Mouse (Mus musculus): ENCODE data around the gene 1810049J17Rik. TPM values are rescaled to one million over a fixed set of nuclear protein-coding genes. Genes with fewer than 3 reads are reported as not detected.

The 1810049J17Rik gene
- polyA plus RNA-seq, 1 experiment from 2014 or later = not detected

DNA sequence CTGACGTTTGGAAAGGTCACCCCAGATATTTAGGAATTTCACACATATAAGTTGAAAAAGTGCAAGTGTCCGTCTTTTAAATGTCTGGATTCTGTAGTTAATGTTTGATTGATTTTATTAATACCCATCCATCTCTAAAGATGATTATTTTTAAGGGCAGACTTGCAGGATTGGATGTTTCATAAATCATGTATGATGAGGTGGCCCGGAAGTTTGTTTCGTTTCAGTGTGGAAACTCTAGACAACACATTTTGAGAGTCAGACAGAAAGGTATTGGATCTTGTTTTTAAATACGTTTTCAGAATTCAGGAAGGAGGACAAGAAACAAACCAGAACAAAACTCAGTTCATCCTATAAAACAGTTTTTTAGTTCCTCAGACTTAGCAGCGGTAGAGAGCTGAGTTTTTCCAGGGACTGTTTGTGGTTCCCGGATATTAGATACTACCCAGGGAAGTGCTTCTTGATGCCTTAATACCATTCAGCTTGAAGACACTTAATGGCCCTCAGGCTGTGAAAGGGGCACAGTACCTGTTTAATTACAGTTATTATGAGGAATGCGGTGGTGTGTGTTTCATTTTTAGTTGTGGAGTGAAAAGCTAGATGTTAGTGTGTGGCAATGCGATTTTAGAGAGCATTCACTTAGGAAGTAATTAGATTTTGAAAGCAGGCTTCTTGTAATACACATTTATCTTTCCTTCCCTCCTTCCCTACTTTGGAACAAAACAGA, 1.1 kb upstream of the 1810049J17Rik start:
- Histone ChIP-seq H3K4me1 (ENCODE audit: control insufficient read depth, insufficient read depth, low read length) (no peaks in the 10 kb centered on the region), H3K9me3 (replicated peaks; ENCODE audit: control insufficient read depth, low read length) (no peaks in the 10 kb centered on the region), H3K27me3 (ENCODE audit: control insufficient read depth, insufficient read depth, low read length) (0 out of 2 replicates have a peak, but pooled peaks cover 3% of the 10 kb centered on the region), H3K4me3 (ENCODE audit: low read depth, low read length) (peak overlapping the region; percentile 99), H3K4me2 (ENCODE audit: low read depth, low read length) (peak overlapping the region; percentile 69), H3K36me3 (replicated peaks; ENCODE audit: control insufficient read depth, insufficient read depth, low read depth, low read length) (no peaks in the 10 kb centered on the region; the same call in 1 of the 2 replicates), H3K9ac (replicated peaks; ENCODE audit: low read length) (peak overlapping the region; percentile 96), H3K27ac (replicated peaks; ENCODE audit: low read depth, low read length) (no peak overlapping the region)
- WGBS = 14% methylated on average over 9 of the region's 9 CpGs
- DNase-seq (ENCODE audit: low spot score) (peak; percentile 36), ATAC-seq (replicated peaks; ENCODE audit: insufficient number of reproducible peaks, low FRiP score, low TSS enrichment, low read depth) (no peak)

DNA sequence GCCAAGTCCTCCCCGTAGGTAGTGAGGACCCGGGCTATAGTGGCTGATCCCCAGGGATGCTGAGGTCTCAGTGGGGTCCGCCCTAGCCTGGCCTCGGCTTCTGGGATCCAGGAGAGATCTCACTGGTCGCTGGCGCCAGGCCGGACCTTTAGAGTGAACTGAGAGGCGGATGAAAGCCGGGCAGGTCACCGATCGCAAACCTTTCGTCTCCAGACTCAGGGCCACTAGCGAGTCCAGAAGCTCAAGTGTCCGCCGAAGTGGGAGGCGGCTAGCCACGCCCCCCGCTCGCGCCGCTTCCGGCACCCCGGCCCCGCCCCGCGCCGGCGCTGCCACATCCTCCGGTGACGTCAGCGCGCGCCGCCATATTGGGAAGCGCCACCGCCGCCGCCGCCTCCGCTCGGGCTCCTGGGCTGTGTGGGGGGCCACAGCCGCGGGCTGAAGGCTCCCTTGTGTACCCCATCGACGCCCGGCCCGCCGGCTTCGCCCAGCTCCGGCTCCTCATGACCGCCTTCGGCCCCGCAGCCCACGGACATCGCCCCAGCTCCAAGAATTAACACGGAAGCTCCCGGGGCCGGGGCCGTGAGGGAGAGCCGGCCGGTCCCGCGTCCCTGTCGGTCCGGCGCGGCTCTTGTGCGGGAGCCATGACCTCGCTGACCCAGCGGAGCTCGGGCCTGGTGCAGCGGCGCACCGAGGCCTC, 460 bp downstream of the 1810049J17Rik start, which contains the start of gene Golph3:
Golph3 (plus strand) TSS at position 360 of the 697 bp plus-strand sequence.
- H3K27me3 ChIP-seq (ENCODE audit: control insufficient read depth, insufficient read depth, low read length) = 0 out of 2 replicates have a peak, but pooled peaks cover 3% of the 10 kb centered on the region
- H3K4me2 ChIP-seq (ENCODE audit: low read depth, low read length) = peak within 1 kb of the TSS; percentile 69
- H3K4me3 ChIP-seq (ENCODE audit: low read depth, low read length) = peak within 1 kb of the TSS; percentile 99
- WGBS = under 1% methylated on average over 62 of the region's 74 CpGs
- no peaks in the 10 kb centered on the region for H3K4me1 ChIP-seq (ENCODE audit: control insufficient read depth, insufficient read depth, low read length)
- peak within 1 kb of the TSS; percentile 76 for H3K27ac ChIP-seq (replicated peaks; ENCODE audit: low read depth, low read length)
- peak within 1 kb of the TSS; percentile 96 for H3K9ac ChIP-seq (replicated peaks; ENCODE audit: low read length)
- H3K36me3 ChIP-seq (replicated peaks; ENCODE audit: control insufficient read depth, insufficient read depth, low read depth, low read length) = no peaks in the 10 kb centered on the region; the same call in 1 of the 2 replicates
- ATAC-seq (replicated peaks; ENCODE audit: insufficient number of reproducible peaks, low FRiP score, low TSS enrichment, low read depth) (peak; percentile 91), DNase-seq (ENCODE audit: low spot score) (peak; percentile 97)
- no peaks in the 10 kb centered on the region for H3K9me3 ChIP-seq (replicated peaks; ENCODE audit: control insufficient read depth, low read length)

DNA sequence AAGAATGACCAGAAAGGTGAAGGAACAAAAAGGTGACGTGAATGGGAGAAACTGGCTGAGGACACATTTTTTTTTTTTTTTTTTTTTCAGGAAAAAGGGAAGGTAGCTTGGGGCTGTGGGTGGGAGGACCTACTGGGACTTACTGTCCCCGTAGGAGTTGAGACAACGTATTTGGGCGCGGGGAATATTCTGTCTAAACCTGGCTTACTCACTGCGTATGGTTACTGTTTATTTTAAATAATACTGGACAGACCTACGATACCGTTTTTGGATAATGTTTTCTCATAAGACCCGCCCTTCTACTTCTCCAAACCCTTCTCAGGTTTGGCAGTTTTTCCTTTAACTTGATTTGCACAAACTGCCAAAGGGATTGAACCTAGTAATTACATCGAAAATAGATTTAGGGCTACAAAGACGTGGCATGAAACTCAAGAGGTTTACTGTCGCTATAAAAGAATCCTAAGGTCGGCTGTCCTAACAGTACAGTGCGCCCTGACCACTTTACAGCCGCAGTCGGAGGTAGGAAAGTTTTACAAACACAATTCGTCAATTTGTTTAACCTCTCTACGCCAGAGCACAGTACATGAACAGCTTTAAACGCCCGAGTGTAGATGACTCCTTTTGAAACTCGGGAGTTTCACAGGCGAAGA, 1.1 kb downstream of the 1810049J17Rik start:
- peak overlapping the region; percentile 96 for H3K9ac ChIP-seq (replicated peaks; ENCODE audit: low read length)
- peak overlapping the region; percentile 69 for H3K4me2 ChIP-seq (ENCODE audit: low read depth, low read length)
- 0 out of 2 replicates have a peak, but pooled peaks cover 3% of the 10 kb centered on the region for H3K27me3 ChIP-seq (ENCODE audit: control insufficient read depth, insufficient read depth, low read length)
- ATAC-seq (replicated peaks; ENCODE audit: insufficient number of reproducible peaks, low FRiP score, low TSS enrichment, low read depth) (no peak), DNase-seq (ENCODE audit: low spot score) (no peak)
- no peak overlapping the region for H3K27ac ChIP-seq (replicated peaks; ENCODE audit: low read depth, low read length)
- H3K36me3 ChIP-seq (replicated peaks; ENCODE audit: control insufficient read depth, insufficient read depth, low read depth, low read length) = no peaks in the 10 kb centered on the region; the same call in 1 of the 2 replicates
- peak overlapping the region; percentile 99 for H3K4me3 ChIP-seq (ENCODE audit: low read depth, low read length)
- 5% methylated on average over 22 of the region's 22 CpGs for WGBS
- no peaks in the 10 kb centered on the region for H3K9me3 ChIP-seq (replicated peaks; ENCODE audit: control insufficient read depth, low read length)
- H3K4me1 ChIP-seq (ENCODE audit: control insufficient read depth, insufficient read depth, low read length) = no peaks in the 10 kb centered on the region

DNA sequence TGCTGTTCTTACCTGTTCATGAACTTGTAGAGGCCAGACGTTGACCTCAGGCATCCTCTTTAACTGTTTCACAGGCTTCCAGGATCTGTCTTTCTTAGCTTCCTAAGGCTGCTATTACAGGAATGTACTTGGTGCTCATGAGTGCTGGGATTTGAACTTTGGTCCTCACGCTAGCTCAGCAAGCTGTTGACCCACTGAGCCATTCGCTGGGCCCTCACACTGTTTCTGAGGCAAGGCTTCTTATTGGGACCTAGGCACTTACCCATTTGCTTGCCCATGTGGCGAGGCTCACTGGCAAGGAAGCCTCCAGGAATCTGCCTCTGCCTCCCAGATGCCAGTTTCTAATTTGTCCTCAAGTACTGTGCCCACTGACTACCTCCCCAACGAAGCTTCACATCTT, 1.8 kb downstream of the 1810049J17Rik start:
- no peak overlapping the region for H3K4me3 ChIP-seq (ENCODE audit: low read depth, low read length)
- no peaks in the 10 kb centered on the region for H3K9me3 ChIP-seq (replicated peaks; ENCODE audit: control insufficient read depth, low read length)
- 43% methylated on average over 5 of the region's 5 CpGs for WGBS
- H3K36me3 ChIP-seq (replicated peaks; ENCODE audit: control insufficient read depth, insufficient read depth, low read depth, low read length) = no peaks in the 10 kb centered on the region
- H3K27me3 ChIP-seq (ENCODE audit: control insufficient read depth, insufficient read depth, low read length) = 0 out of 2 replicates have a peak, but pooled peaks cover 3% of the 10 kb centered on the region
- no peak overlapping the region for H3K4me2 ChIP-seq (ENCODE audit: low read depth, low read length)
- no peak overlapping the region for H3K9ac ChIP-seq (replicated peaks; ENCODE audit: low read length)
- DNase-seq (ENCODE audit: low spot score) = no peak
- H3K27ac ChIP-seq (replicated peaks; ENCODE audit: low read depth, low read length) = no peak overlapping the region
- no peaks in the 10 kb centered on the region for H3K4me1 ChIP-seq (ENCODE audit: control insufficient read depth, insufficient read depth, low read length)
- ATAC-seq (replicated peaks; ENCODE audit: insufficient number of reproducible peaks, low FRiP score, low TSS enrichment, low read depth) = no peak

DNA sequence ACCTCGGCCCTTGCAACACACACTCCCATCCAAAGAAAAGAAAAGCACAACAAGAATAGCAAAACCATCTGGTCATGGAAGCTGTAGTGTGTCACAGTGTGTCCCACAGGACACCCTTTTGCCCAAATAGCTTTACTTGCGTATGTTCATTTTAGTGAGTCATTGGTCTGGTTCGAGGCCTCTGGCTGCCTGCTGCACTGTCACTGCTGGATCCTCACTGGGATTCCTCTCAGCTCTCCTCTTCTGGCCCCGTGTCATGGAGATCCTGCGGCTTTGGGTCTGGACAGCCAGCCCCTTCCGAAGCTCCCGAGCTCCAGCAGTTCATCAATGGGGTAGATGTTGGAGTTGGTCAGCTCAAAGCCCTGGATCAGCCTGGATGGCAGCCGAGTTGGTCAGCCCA, 3.2 kb downstream of the 1810049J17Rik start:
- ATAC-seq (replicated peaks; ENCODE audit: insufficient number of reproducible peaks, low FRiP score, low TSS enrichment, low read depth) (no peak), DNase-seq (ENCODE audit: low spot score) (no peak)
- H3K36me3 ChIP-seq (replicated peaks; ENCODE audit: control insufficient read depth, insufficient read depth, low read depth, low read length) = no peaks in the 10 kb centered on the region
- no peak overlapping the region for H3K4me2 ChIP-seq (ENCODE audit: low read depth, low read length)
- 0 out of 2 replicates have a peak, but pooled peaks cover 3% of the 10 kb centered on the region for H3K27me3 ChIP-seq (ENCODE audit: control insufficient read depth, insufficient read depth, low read length)
- no peak overlapping the region for H3K27ac ChIP-seq (replicated peaks; ENCODE audit: low read depth, low read length)
- no peaks in the 10 kb centered on the region for H3K9me3 ChIP-seq (replicated peaks; ENCODE audit: control insufficient read depth, low read length)
- 82% methylated on average over 8 of the region's 8 CpGs for WGBS
- no peak overlapping the region for H3K4me3 ChIP-seq (ENCODE audit: low read depth, low read length)
- no peak overlapping the region for H3K9ac ChIP-seq (replicated peaks; ENCODE audit: low read length)
- H3K4me1 ChIP-seq (ENCODE audit: control insufficient read depth, insufficient read depth, low read length) = no peaks in the 10 kb centered on the region

DNA sequence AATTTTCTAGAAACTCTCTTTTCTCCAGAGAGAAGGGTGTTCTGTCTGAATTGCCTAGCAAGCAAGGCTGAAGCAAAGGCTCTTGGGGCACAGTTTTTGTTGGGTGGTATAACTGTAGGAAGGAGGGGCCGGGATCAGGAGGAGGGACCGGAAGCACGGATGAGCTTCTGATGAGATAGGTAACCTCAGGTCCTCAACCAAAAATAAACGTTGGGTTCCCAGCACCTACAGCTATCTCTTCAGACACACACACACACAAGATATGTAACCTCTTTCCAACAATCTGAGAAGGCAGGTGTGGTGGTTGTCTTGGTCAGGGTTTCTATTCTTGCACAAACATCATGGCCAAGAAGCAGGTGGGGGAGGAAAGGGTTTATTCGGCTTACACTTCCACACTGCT, 4.4 kb downstream of the 1810049J17Rik start:
- 82% methylated on average over 5 of the region's 5 CpGs for WGBS
- H3K27ac ChIP-seq (replicated peaks; ENCODE audit: low read depth, low read length) = no peak overlapping the region
- no peak overlapping the region for H3K9ac ChIP-seq (replicated peaks; ENCODE audit: low read length)
- ATAC-seq (replicated peaks; ENCODE audit: insufficient number of reproducible peaks, low FRiP score, low TSS enrichment, low read depth) (no peak), DNase-seq (ENCODE audit: low spot score) (no peak)
- H3K27me3 ChIP-seq (ENCODE audit: control insufficient read depth, insufficient read depth, low read length) = 0 out of 2 replicates have a peak, but pooled peaks cover 3% of the 10 kb centered on the region
- no peak overlapping the region for H3K4me3 ChIP-seq (ENCODE audit: low read depth, low read length)
- no peaks in the 10 kb centered on the region for H3K9me3 ChIP-seq (replicated peaks; ENCODE audit: control insufficient read depth, low read length)
- H3K36me3 ChIP-seq (replicated peaks; ENCODE audit: control insufficient read depth, insufficient read depth, low read depth, low read length) = no peaks in the 10 kb centered on the region
- no peaks in the 10 kb centered on the region for H3K4me1 ChIP-seq (ENCODE audit: control insufficient read depth, insufficient read depth, low read length)
- no peak overlapping the region for H3K4me2 ChIP-seq (ENCODE audit: low read depth, low read length)

DNA sequence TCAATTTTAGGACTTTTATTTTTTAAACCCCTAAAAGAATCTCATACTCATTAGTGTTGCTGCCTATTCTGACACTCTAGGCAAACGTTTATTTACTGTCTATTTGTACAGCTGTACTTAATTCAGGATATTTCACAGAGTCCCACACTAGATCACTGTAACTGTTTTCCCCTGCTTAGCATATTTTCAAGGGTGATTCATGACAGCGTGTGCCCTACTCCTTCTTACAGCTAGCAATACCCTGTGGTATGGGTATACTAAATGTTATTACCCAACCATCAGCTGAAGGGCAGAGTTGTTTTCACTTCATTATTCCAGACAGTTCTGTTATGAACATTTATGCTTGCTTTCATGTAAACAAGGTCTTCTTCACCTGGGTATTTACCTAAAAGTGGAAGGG, 5.7 kb downstream of the 1810049J17Rik start:
- Histone ChIP-seq H3K27me3 (ENCODE audit: control insufficient read depth, insufficient read depth, low read length) (0 out of 2 replicates have a peak, but pooled peaks cover 3% of the 10 kb centered on the region), H3K9ac (replicated peaks; ENCODE audit: low read length) (no peak overlapping the region), H3K36me3 (replicated peaks; ENCODE audit: control insufficient read depth, insufficient read depth, low read depth, low read length) (no peaks in the 10 kb centered on the region), H3K9me3 (replicated peaks; ENCODE audit: control insufficient read depth, low read length) (no peaks in the 10 kb centered on the region), H3K4me1 (ENCODE audit: control insufficient read depth, insufficient read depth, low read length) (no peaks in the 10 kb centered on the region), H3K4me2 (ENCODE audit: low read depth, low read length) (no peak overlapping the region), H3K4me3 (ENCODE audit: low read depth, low read length) (no peak overlapping the region), H3K27ac (replicated peaks; ENCODE audit: low read depth, low read length) (no peak overlapping the region)
- DNase-seq (ENCODE audit: low spot score) (no peak), ATAC-seq (replicated peaks; ENCODE audit: insufficient number of reproducible peaks, low FRiP score, low TSS enrichment, low read depth) (no peak)
- 50% methylated on average over 2 of the region's 2 CpGs for WGBS

Data from embryonic facial prominence, embryonic 11.5 days (tissue).